Mouse (Mus musculus) G1E-ER4 (cell line): ENCODE data around the gene Igf1r. TPM values are rescaled to one million over a fixed set of nuclear protein-coding genes. Genes with fewer than 3 reads are reported as not detected.

Experiments
- GATA1 ChIP-seq: IDR thresholded peaks from one replicate; pipeline ENCODE4 v1.8.0; 2012; ENCODE audit warnings: low read length, inconsistent platforms
- polyA plus RNA-seq: library from polyadenylated mRNA; stranded (reverse); fragments of >175 nt; gene quantifications from 2 replicates; pipeline ENCODE4 v1.2.3, GENCODE M21; 2012

The Igf1r gene
- polyA plus RNA-seq, 1 experiment = 7.9 TPM

- TF ChIP-seq GATA1 = no peak
Observed at GRCm38 (mm10) chr7:68014495-68014894, 61.9 kb downstream of the Igf1r start.

GRCm38 (mm10) chr7:68015404-68015803 lies 62.8 kb downstream of the Igf1r start:
- TF ChIP-seq GATA1 = no peak

- TF ChIP-seq GATA1 = no peak
Observed at GRCm38 (mm10) chr7:68018038-68018437, 65.4 kb downstream of the Igf1r start.

GRCm38 (mm10) chr7:68020556-68020955 lies 67.9 kb downstream of the Igf1r start:
- TF ChIP-seq GATA1 = no peak

- TF ChIP-seq GATA1 = no peak
Observed at GRCm38 (mm10) chr7:68021741-68022140, 69.1 kb downstream of the Igf1r start.

- TF ChIP-seq GATA1 = no peak
Observed at GRCm38 (mm10) chr7:68022188-68022587, 69.6 kb downstream of the Igf1r start.

- no peak for TF ChIP-seq GATA1
Observed at GRCm38 (mm10) chr7:68023882-68024281, 71.3 kb downstream of the Igf1r start.

GRCm38 (mm10) chr7:68024625-68025024 lies 72.0 kb downstream of the Igf1r start:
- TF ChIP-seq GATA1 = no peak

GRCm38 (mm10) chr7:68025396-68025795 lies 72.8 kb downstream of the Igf1r start:
- no peak for TF ChIP-seq GATA1

GRCm38 (mm10) chr7:68026076-68026475 lies 73.4 kb downstream of the Igf1r start:
- TF ChIP-seq GATA1 = no peak

- TF ChIP-seq GATA1 = no peak
Observed at GRCm38 (mm10) chr7:68028167-68028566, 75.5 kb downstream of the Igf1r start.

GRCm38 (mm10) chr7:68030846-68031245 lies 78.2 kb downstream of the Igf1r start:
- no peak for TF ChIP-seq GATA1

- TF ChIP-seq GATA1 = no peak
Observed at GRCm38 (mm10) chr7:68036527-68036926, 83.9 kb downstream of the Igf1r start.

GRCm38 (mm10) chr7:68038846-68039245 lies 86.2 kb downstream of the Igf1r start:
- no peak for TF ChIP-seq GATA1

- TF ChIP-seq GATA1 = no peak
Observed at GRCm38 (mm10) chr7:68039550-68039949, 86.9 kb downstream of the Igf1r start.

GRCm38 (mm10) chr7:68044621-68045020 lies 92.0 kb downstream of the Igf1r start:
- no peak for TF ChIP-seq GATA1

GRCm38 (mm10) chr7:68047152-68047551 lies 94.5 kb downstream of the Igf1r start:
- TF ChIP-seq GATA1 = no peak

- TF ChIP-seq GATA1 = no peak
Observed at GRCm38 (mm10) chr7:68048532-68048931, 95.9 kb downstream of the Igf1r start.
